Mouse (Mus musculus) Patski (cell line): Measurements from ENCODE around the gene Olfr1053. TPM values are rescaled to one million over a fixed set of nuclear protein-coding genes. Genes with fewer than 3 reads are reported as not detected.
"Not testable (repeated sequence)": the region's sequence is repeated elsewhere in the genome, so short reads cannot be mapped to it uniquely, and the experiment has no call there.

Experiments used
- ATAC-seq: fragments of 100-300 bp; one replicate; pipeline ENCODE4 v1.8.0; 2021
- CTCF ChIA-PET: fragments of 350-600 bp; sonication (Branson Sonifier 250); formaldehyde crosslinking; loops from one replicate; lab custom pipeline; 2022; ENCODE audit warnings: inconsistent platforms; lab: Charles Lee
- POLR2A ChIA-PET: fragments of 350-600 bp; sonication (Branson Sonifier 250); formaldehyde crosslinking; loops from one replicate; lab custom pipeline; 2022; ENCODE audit warnings: antibody characterized with exemption, inconsistent platforms; lab: Charles Lee
- DNase-seq: peaks from one replicate; pipeline ENCODE4 v3.0.0-alpha.2; 2011; ENCODE audit warnings: low read depth, low spot score
- H3K27me3 ChIP-seq: fragments of 371-371 bp; one replicate; pipeline ENCODE4 v1.5.1; 2021
- CTCF ChIP-seq: fragments of 100-300 bp; IDR thresholded peaks from one replicate; pipeline ENCODE4 v1.5.1; 2021
- in situ Hi-C: fragments of 300-500 bp; cut with MboI; formaldehyde crosslinking; loops from 3 replicates; pipeline ENCODE4 v1.11.1; 2018; ENCODE audit warnings: low pct_unique_long_range_greater_than_20kb, mixed read lengths
- polyA plus RNA-seq: library from polyadenylated mRNA; unstranded; gene quantifications from one replicate; pipeline ENCODE4 v1.2.3, GENCODE M21; 2021

The Olfr1053 gene
- not detected for polyA plus RNA-seq

DNA sequence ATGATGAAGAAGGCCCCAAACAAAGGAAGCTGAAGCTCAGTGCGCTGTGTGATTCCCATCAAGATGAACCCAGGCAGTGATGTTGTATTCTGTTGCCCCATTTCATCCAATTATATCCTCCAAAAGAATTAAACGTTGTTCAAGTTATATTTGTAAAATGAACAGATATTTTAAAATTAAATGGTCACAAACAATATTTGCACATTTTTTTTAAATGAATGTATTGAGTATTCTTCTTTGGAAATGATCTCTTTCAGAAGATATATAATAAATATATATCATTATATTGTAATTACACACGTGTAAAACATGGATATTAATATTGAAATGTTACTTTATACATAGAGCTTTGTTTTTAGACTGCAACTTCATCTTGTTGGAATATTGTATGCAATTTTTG, at the start of gene Olfr1053:
Gene Olfr1053 (minus strand): TSS at position 101 of the 400 bp plus-strand sequence.
- in situ Hi-C loops: no loop called here

GRCm38 (mm10) chr2:86362369-86362768, 47.3 kb upstream of the Olfr1053 start, which contains the start of gene Olfr1056:
TSS of gene Olfr1056 (minus strand) at chr2:86362469.
- in situ Hi-C loops: no loop called here
- TF ChIP-seq CTCF: no peak

More for the DNA sequence above, at the start of gene Olfr1053:
- TF ChIP-seq CTCF: no peak
- no peaks in the 10 kb centered on the region for H3K27me3 ChIP-seq
- ChIA-PET CTCF (no interaction called here), POLR2A (no interaction called here)
- ATAC-seq (no peak), DNase-seq (no peak)

DNA sequence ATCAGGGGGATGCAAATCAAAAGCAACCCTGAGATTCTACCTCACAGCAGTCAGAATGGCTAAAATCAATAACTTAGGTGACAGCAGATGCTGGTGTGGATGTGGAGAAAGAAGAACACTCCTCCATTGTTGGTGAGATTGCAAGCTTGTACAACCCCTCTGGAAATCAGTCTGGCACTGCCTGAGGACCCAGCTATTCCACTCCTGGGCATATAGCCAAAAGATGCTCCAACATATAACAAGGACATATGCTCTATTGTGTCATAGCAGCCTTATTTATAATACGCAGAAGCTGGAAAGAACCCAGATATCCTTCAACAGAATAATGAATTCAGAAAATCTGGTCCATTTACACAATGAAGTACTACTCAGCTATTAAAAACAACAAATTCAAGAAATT, 36.7 kb upstream of the Olfr1053 start:
- ATAC-seq, in situ Hi-C loops, CTCF ChIA-PET: not testable (repeated sequence)

More at GRCm38 (mm10) chr2:86362369-86362768, 47.3 kb upstream of the Olfr1053 start, which contains the start of gene Olfr1056:
- CTCF ChIA-PET: no interaction called here
- ATAC-seq (no peak), DNase-seq (no peak)
- POLR2A ChIA-PET: no interaction called here
- H3K27me3 ChIP-seq: no peaks in the 10 kb centered on the region

GRCm38 (mm10) chr2:86350184-86350583, 35.1 kb upstream of the Olfr1053 start, which contains the start of gene Olfr1055:
TSS of gene Olfr1055 (minus strand) at chr2:86350284.
- no peak for TF ChIP-seq CTCF
- CTCF ChIA-PET: no interaction called here
- in situ Hi-C loops: no loop called here
- DNase-seq: no peak
- H3K27me3 ChIP-seq: no peaks in the 10 kb centered on the region
- no peak for ATAC-seq
- POLR2A ChIA-PET: no interaction called here

More for the DNA sequence above, 36.7 kb upstream of the Olfr1053 start:
- DNase-seq, H3K27me3 ChIP-seq, POLR2A ChIA-PET: not testable (repeated sequence)

- no peak for ATAC-seq
These were observed 20.2 kb upstream of the Olfr1053 start, which contains the start of gene Olfr1054 for GRCm38 (mm10) chr2:86335333-86335732. TSS of gene Olfr1054 (minus strand) at chr2:86335433.

DNA sequence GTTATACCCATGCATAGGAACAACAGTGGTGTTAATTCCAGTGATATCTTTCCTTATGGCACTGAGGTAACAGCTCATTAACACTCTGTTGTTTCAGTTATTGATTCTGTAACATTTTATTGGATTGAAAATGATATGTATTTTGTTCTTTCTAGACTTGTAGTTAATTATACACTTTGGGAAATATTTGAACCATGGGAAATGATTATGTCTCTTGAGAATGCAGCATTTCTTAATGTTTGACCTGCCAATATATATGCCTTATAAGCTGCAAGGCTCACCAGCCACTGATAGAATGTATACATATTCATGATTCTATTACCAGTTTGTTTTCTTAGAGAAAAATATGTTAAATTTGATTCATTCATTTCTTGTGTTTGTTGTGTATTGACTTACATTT, 22.9 kb downstream of the Olfr1053 start, which contains the start of gene Olfr1052:
Gene Olfr1052 (plus strand): TSS at position 301 of the 400 bp plus-strand sequence.
- no peak for ATAC-seq
- in situ Hi-C loops: no loop called here
- CTCF ChIA-PET: no interaction called here

More at GRCm38 (mm10) chr2:86335333-86335732, 20.2 kb upstream of the Olfr1053 start, which contains the start of gene Olfr1054:
- POLR2A ChIA-PET: no interaction called here
- CTCF ChIA-PET: no interaction called here
- TF ChIP-seq CTCF: no peak
- no peaks in the 10 kb centered on the region for H3K27me3 ChIP-seq
- in situ Hi-C loops: no loop called here
- DNase-seq: no peak

DNA sequence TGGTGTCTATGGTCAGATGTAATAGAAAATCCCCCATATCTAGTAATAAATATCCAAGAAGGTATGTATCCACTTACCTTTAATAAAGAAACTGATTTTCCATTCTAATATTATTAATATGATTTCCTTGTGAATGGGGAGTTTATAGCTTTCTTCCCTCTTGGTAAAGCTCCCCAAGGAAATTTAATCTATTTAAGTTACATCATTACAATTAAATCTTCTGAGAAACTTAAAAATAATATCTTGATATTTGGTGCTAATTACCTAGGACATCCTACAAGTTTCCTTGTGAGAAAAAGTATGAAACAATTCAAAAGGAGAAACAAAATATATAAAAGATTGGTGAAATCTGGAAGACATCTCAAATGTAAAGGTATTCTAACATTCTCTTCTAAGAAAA, 36.1 kb downstream of the Olfr1053 start, which contains the start of gene Olfr1051:
Gene Olfr1051 (minus strand): TSS at position 101 of the 400 bp plus-strand sequence.
- DNase-seq, ATAC-seq, POLR2A ChIA-PET, H3K27me3 ChIP-seq, in situ Hi-C loops, CTCF ChIA-PET: not testable (repeated sequence)

More for the DNA sequence above, 22.9 kb downstream of the Olfr1053 start, which contains the start of gene Olfr1052:
- POLR2A ChIA-PET: no interaction called here
- DNase-seq: no peak
- TF ChIP-seq CTCF: no peak
- H3K27me3 ChIP-seq: no peaks in the 10 kb centered on the region

Other genes with a start within 250 kb of the Olfr1053 start
- gene Olfr1036, start 241.3 kb downstream of the Olfr1053 start, polyA plus RNA-seq: not detected
- gene Olfr1037, start 227.9 kb downstream of the Olfr1053 start, polyA plus RNA-seq: not detected
- gene Olfr1039, start 179.4 kb downstream of the Olfr1053 start, polyA plus RNA-seq: not detected
- not detected for gene Olfr1040, start 168.6 kb downstream of the Olfr1053 start, polyA plus RNA-seq
- gene Olfr1042, start 153.4 kb downstream of the Olfr1053 start, polyA plus RNA-seq: not detected
- gene Olfr1043, start 147.8 kb downstream of the Olfr1053 start, polyA plus RNA-seq: not detected
- not detected for gene Olfr1044, start 137.5 kb downstream of the Olfr1053 start, polyA plus RNA-seq
- gene Olfr52, start 129.6 kb downstream of the Olfr1053 start, polyA plus RNA-seq: not detected
- not detected for gene Olfr1045, start 112.3 kb downstream of the Olfr1053 start, polyA plus RNA-seq
- gene Olfr1046, start 96.0 kb downstream of the Olfr1053 start, polyA plus RNA-seq: not detected
- gene Olfr1047, start 83.9 kb downstream of the Olfr1053 start, polyA plus RNA-seq: not detected
- gene Olfr1048, start 75.0 kb downstream of the Olfr1053 start, polyA plus RNA-seq: not detected
- not detected for gene Olfr1049, start 57.0 kb downstream of the Olfr1053 start, polyA plus RNA-seq
- gene Olfr1051, start 36.2 kb downstream of the Olfr1053 start, polyA plus RNA-seq: not detected
- not detected for gene Olfr1052, start 22.8 kb downstream of the Olfr1053 start, polyA plus RNA-seq
- gene Olfr1054, start 20.1 kb upstream of the Olfr1053 start, polyA plus RNA-seq: not detected
- not detected for gene Olfr1055, start 35.0 kb upstream of the Olfr1053 start, polyA plus RNA-seq
- gene Olfr1056, start 47.2 kb upstream of the Olfr1053 start, polyA plus RNA-seq: not detected
- gene Olfr1057, start 63.1 kb upstream of the Olfr1053 start, polyA plus RNA-seq: not detected
- not detected for gene Olfr1058, start 73.3 kb upstream of the Olfr1053 start, polyA plus RNA-seq
- not detected for gene Olfr1061, start 98.8 kb upstream of the Olfr1053 start, polyA plus RNA-seq
- not detected for gene Olfr1062, start 111.5 kb upstream of the Olfr1053 start, polyA plus RNA-seq
- not detected for gene Olfr1065, start 135.3 kb upstream of the Olfr1053 start, polyA plus RNA-seq
- not detected for gene Olfr1066, start 141.0 kb upstream of the Olfr1053 start, polyA plus RNA-seq
- gene Olfr228, start 172.1 kb upstream of the Olfr1053 start, polyA plus RNA-seq: not detected
- not detected for gene Olfr1076, start 193.2 kb upstream of the Olfr1053 start, polyA plus RNA-seq
- not detected for gene Olfr1079, start 227.2 kb upstream of the Olfr1053 start, polyA plus RNA-seq
- gene Olfr1080, start 243.0 kb upstream of the Olfr1053 start, polyA plus RNA-seq: not detected